Mouse (Mus musculus) small intestine, adult 2 months (tissue): ENCODE measurements around the gene Fam198b.

Source experiments
- CTCF ChIP-seq: fragments of 200-500 bp; IDR thresholded peaks from 2 replicates; pipeline ENCODE4 v1.5.1; 2012; ENCODE audit warnings: low read depth, mild to moderate bottlenecking, control low read depth, inconsistent platforms, low read length, moderate library complexity, mixed read lengths; ENCODE audit not compliant: insufficient replicate concordance, insufficient read length; ENCODE audit errors: extremely low read depth
- POLR2A ChIP-seq: fragments of 200-500 bp; IDR thresholded peaks from 2 replicates; pipeline ENCODE4 v1.6.1; 2012; ENCODE audit warnings: low read depth, mild to moderate bottlenecking, control low read depth, inconsistent platforms, low read length, moderate library complexity

- TF ChIP-seq POLR2A (no peak), CTCF (no peak)
These were observed 31.6 kb upstream of the Fam198b start, which contains the start of gene Tmem144 for GRCm38 (mm10) chr3:79852654-79853166.
